Mouse (Mus musculus): ENCODE data around the gene Slc6a3.

GRCm38 (mm10) chr13:73502719-73503118 is 33.8 kb upstream of the Slc6a3 start:
- TF ChIP-seq EP300 (IDR thresholded peaks at IDR 0.05; ENCODE audit: low read depth) (no peak), CTCF (IDR thresholded peaks at IDR 0.05; ENCODE audit: low read depth) (peak; percentile 49; the same call in 1 of the 2 replicates)
